Comparison of ENCODE assay signal across 23 mouse cellular contexts in genomic region chr9:54139191-54139590, GRCm38 (mm10).
"Had no signal": no experiment of that assay in that cellular context is flagged by ENCODE, and none has a peak within 500 bp of the region (broad histone marks: within the 10 kb centered on the region; RNA-seq: fewer than 3 reads in every experiment).

No protein-coding gene starts in this region.

- H3K27me3 ChIP-seq: forebrain, embryonic 15.5 days; heart, embryonic 13.5 days; heart, embryonic 15.5 days; hindbrain, embryonic 12.5 days; intestine, embryonic 15.5 days; limb, embryonic 12.5 days; liver, embryonic 13.5 days; liver, embryonic 15.5 days had no signal

- H3K9me3 ChIP-seq: forebrain, embryonic 15.5 days; heart, embryonic 13.5 days; heart, embryonic 15.5 days; hindbrain, embryonic 10.5 days; hindbrain, embryonic 12.5 days; intestine, embryonic 15.5 days; limb, embryonic 10.5 days; limb, embryonic 12.5 days; liver, embryonic 13.5 days; liver, embryonic 15.5 days had no signal

- H3K4me1 ChIP-seq: forebrain, embryonic 15.5 days; heart, embryonic 13.5 days; heart, embryonic 15.5 days; hindbrain, embryonic 10.5 days; hindbrain, embryonic 12.5 days; intestine, embryonic 15.5 days; limb, embryonic 10.5 days; limb, embryonic 12.5 days; liver, embryonic 13.5 days; liver, embryonic 15.5 days had no signal

- H3K4me2 ChIP-seq: forebrain, embryonic 15.5 days; heart, embryonic 11.5 days; heart, embryonic 13.5 days; heart, embryonic 15.5 days; hindbrain, embryonic 12.5 days; hindbrain, embryonic 14.5 days; intestine, embryonic 15.5 days; limb, embryonic 12.5 days; liver, embryonic 13.5 days; liver, embryonic 15.5 days had no signal

- ATAC-seq: forebrain, embryonic 15.5 days; forebrain, postnatal 0 days; hindbrain, embryonic 16.5 days; inflammation-experienced regulatory T-cells, adult 6 months; intestine, embryonic 15.5 days; intestine, postnatal 0 days had no signal

- H3K9ac ChIP-seq: forebrain, embryonic 15.5 days; forebrain, postnatal 0 days; heart, embryonic 13.5 days; heart, embryonic 15.5 days; hindbrain, embryonic 12.5 days; hindbrain, embryonic 14.5 days; intestine, embryonic 15.5 days; limb, embryonic 12.5 days; liver, embryonic 13.5 days; liver, embryonic 15.5 days had no signal

- H3K27ac ChIP-seq: forebrain, embryonic 15.5 days; heart, adult 2 months; heart, embryonic 13.5 days; heart, embryonic 15.5 days; hindbrain, embryonic 10.5 days; hindbrain, embryonic 12.5 days; hindbrain, embryonic 14.5 days; intestine, embryonic 15.5 days; layer of hippocampus, adult 2 months; left cerebral cortex, adult 2 months; limb, embryonic 10.5 days; limb, embryonic 12.5 days; liver, embryonic 13.5 days; liver, embryonic 15.5 days had no signal

- H3K36me3 ChIP-seq: forebrain, embryonic 15.5 days; heart, embryonic 13.5 days; heart, embryonic 15.5 days; hindbrain, embryonic 10.5 days; hindbrain, embryonic 12.5 days; intestine, embryonic 15.5 days; limb, embryonic 10.5 days; limb, embryonic 12.5 days; liver, embryonic 13.5 days; liver, embryonic 15.5 days had no signal

- H3K4me3 ChIP-seq: forebrain, embryonic 15.5 days; heart, adult 2 months; heart, embryonic 13.5 days; heart, embryonic 15.5 days; hindbrain, embryonic 10.5 days; hindbrain, embryonic 12.5 days; intestine, embryonic 15.5 days; layer of hippocampus, adult 2 months; left cerebral cortex, adult 2 months; limb, embryonic 10.5 days; limb, embryonic 12.5 days; liver, embryonic 13.5 days; liver, embryonic 15.5 days had no signal

- DNase-seq: forebrain, postnatal 0 days; gastrocnemius, postnatal 14 days; gastrocnemius, postnatal 36 days; heart, adult 11 months; heart, adult 2 months; heart, postnatal 4 days; liver, embryonic 13.5 days had no signal
